Mouse (Mus musculus) R1 (cell line): ENCODE results near the gene Ppp4r4.
A peak's percentile ranks its signal among the peaks of the same experiment; 100 is the strongest.
"Not testable (repeated sequence)": the region's sequence is repeated elsewhere in the genome, so short reads cannot be mapped to it uniquely, and the experiment has no call there.

Experiments
- DNase-seq: peaks from one replicate; pipeline ENCODE4 v3.0.0-alpha.2; 2018; ENCODE audit warnings: low read depth, low spot score

Gene Ppp4r4

DNA sequence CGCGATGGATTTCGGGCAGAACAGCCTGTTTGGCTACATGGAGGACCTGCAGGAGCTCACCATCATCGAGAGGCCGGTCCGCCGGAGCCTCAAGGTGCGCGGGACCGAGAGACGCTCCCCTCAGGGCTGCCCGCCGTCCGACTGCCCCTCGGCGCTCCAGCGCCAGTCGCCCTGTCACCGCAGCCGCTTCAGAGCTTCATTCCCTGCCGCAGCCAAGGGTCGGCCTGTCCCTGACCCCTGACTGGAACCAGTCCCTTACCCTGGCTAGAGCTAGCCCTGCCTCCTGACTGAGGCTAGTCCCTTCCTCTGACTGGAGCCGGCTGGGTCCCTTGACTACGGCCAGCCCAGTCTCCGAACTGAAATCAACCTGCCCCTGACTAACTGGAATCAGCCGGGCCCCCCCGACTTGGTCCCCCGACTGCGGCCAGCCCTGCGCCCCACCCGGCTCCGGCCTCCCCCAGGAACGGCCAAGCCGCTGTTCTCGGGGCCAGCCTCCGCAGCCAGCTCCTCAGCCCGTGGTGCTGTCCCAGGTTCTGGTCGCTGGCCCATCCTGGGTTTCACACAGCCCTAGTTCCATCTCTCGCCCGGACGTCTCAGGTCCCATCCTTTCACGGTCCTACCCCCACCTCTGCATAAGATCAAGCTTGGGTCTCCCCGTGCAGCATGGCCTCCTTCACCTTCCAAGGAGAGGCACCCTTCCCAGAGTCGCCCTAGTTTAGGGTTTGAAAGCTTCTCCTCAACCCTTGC, 739 bp downstream of the Ppp4r4 start:
- DNase-seq: peak; percentile 32

DNA sequence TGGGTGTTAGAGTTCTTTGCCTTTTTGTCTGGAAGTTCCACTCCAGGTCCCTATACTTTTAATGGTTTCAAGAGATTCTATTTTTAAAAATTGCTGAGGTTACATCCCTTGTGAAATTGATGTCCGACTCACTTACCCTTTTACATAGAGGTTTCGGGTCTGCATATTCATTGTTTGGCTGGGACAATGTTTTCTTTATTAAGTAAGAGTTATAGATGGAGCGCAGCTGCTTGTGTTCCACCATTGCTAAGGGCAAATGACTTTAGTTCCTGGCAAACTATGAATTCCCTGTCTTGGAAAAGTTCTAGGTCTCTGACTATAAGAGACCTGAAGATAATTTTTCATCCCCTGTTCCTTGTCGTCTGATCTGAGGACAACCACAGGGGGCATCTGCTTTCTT, 8.3 kb downstream of the Ppp4r4 start:
- DNase-seq: no peak

DNA sequence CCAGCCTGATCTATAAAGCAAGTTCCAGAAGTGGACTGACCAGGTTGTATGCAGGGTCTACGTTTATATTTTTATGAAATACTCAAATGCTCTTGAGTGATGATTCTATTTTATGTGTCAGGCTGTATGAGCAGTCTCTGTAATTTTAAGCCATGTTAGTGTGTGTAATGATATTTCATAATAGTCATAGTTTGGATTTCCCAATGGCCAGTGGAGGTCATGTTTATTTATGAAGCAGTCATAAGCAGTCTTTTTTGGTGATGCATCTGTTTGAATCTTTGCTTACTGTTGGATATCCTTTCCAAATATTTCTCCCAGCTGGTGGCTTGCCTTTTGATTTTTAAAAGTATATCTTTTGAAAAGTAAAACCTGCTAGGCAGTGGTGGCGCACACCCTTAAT, 11.3 kb downstream of the Ppp4r4 start:
- no peak for DNase-seq

DNA sequence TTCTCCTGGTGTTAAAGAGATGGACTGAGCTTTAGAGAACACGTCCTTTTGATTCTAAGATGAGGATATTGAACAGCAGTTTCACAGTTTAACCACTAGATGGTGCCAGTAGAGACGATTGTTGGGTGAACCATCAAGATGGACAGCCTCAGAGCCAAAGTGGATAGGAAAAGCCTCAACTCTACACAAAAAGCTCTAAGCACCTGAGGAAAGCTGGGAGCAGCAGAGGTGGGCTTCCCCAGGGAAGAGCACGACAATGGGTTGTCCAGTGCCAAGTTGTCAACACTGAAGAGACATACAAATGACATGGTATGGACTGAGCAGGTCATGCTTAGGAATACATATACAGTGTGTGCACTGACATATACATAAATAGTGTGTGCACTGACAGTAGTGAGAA, 12.1 kb downstream of the Ppp4r4 start:
- DNase-seq: peak; percentile 73

DNA sequence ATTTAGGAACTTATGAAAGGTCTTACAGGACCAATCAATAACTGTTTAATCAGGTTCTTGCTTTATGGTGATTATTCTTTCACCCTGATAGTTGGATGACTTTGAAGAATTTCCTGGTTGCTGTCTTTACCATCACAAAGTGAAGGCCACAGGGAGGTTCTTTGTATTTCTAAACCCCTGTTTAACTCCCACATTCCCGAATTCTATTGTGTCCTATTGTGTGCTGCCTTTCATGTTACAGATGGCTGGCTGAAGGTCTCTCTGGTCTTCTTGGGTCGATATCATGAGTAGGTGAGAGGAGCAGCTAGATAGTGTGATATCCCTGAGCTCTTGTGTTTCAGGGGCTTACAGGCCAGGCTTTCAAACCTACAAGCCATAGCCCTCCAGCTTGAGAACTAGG, 15.4 kb downstream of the Ppp4r4 start:
- DNase-seq: peak; percentile 74

DNA sequence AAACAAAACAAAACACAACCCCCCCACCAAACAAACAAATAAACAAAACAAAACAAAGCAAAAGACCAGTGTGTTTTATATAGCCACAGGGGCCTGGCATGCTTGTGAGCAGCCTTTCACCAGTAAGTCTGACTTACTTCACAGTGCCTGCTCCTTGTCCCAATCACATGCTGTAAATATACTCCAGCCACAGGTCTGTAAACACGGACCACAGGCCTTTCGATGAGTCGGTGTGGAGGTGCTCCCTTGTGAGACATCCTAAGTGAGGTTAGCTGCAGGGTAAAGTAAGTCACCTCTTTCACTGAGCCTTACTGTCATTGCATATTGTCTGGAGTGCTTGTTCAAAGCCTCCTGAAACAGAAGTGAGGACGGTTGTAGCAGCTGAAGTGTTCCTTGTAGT, 16.4 kb downstream of the Ppp4r4 start:
- no peak for DNase-seq

DNA sequence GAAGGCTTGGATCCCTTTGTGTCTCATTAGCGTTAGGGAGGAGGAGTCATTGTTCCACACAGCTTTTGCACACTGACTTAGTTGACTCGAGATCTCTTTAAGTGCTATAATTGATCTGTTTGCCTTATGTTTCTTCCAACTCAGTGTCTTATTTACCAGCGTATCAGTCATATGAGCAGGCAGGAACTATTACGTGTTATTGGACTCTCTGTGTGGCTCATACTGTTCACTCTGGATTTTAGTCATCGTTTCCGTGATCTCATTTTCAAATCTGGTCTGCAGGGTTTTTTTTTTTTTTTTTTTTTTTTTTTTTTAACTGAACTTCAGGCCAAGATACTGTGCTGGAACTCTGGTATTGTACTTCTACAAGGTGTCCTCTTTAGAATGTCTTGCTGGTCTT, 18.0 kb downstream of the Ppp4r4 start:
- no peak for DNase-seq

DNA sequence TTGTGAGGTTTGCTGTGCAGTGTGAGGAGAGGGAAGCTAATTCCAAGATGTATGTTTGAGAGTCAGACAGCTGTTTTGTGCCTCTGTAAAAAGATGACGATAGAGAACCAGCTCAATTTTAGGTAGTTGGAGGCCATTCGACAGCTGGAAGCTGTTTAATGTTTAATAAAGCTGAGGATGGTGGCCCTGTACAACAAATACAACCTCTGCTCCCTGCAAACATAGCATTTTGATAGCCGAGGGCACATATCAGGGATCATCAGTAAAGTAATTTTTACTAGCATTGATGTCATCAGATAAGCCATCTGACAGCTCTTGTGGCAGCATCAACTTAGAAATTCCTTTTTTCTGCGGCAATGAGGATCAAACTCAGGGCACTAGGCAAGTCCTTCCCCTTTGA, 19.3 kb downstream of the Ppp4r4 start:
- DNase-seq: no peak

DNA sequence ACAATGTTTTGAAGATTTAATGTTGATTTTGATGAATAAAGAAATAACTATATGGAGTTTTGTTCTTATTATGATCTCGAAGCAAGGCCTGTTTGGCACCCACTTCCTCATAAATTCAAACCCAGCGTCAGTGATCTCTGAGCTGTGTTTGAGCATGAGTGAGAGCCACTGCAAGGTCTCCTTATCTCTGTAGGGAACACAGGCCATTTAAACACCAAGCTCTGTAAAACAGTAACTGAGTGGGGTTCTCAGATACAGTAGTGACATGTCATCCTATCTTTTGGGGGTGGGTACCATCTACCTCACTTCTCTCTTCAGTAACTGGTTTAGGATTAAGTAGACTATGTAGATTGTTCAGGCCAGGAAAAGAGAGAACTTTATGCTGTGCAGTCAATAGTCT, 20.4 kb downstream of the Ppp4r4 start:
- no peak for DNase-seq

DNA sequence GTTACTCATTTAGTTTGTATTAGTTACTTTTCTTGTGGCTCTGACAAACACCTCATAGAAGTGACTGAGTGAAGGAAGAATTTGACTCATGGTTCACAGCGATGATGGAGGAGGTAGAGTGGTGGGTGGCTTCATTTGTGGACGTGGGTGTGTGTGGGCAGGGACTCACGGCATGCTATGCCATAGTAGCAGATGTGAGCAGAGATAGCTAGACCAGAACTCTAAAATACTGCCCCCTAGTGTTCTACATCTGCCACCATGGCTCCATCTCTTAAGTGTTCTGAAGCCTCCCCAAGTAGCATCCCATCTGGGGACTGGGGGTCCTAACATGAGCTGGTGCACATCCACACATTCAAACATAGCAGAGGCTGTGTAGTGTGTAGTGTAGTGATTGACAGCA, 21.4 kb downstream of the Ppp4r4 start:
- DNase-seq: peak; percentile 47

DNA sequence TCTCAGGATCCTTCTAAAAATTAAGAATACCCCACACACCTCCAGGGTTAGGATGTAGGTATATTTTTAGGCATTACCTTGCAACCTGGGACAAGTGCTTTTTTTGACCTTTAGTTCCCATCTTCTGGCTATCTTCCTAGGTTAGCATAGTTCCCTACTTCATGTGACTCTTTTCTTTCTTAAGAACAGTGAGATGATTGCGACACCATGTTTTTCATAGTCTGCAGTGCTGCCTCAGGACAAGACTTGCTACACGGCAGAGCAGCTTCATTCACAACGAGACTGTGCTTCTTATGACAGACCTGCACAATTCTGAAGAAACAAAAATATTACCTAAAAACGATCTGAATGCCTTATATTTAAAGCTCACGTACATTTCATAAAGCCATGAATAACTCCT, 24.8 kb downstream of the Ppp4r4 start:
- no peak for DNase-seq

DNA sequence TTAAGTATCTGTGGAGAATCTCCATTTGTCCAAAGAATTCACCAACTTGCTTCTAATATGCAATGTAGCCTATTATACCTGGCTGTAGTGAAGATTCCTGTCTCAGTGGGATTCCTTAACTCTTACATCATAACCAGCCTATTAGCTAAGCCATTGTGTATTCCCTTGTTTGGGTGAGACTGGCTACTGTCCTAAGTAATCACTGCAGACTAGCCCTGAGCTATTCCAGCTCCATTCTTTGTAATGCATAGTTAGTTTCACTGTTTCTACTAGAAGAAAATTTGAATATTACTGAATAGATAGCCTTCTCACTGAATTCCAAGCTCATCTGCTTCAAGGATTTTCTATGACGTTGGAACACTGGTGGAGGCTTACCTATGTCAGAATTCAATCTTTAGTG, 32.6 kb downstream of the Ppp4r4 start:
- peak; percentile 71 for DNase-seq

DNA sequence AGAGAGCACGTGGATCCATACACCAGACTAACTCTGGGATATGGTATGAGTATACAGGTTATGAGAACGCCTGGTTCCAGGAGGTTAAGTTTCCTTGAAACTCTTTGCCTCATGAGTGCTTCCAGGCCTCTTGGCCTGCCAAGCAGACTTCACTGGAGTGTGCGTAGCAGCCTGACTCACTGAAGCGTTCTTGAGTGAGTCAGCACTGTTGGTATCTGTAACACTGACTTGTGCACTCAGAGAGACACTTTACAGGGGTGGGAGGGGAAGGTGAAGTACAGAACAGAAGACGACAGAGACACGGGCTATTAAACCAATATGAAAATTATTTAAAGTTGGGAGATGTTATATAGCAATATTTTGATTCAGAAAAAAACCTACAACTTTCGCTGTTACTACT, 33.1 kb downstream of the Ppp4r4 start:
- no peak for DNase-seq

DNA sequence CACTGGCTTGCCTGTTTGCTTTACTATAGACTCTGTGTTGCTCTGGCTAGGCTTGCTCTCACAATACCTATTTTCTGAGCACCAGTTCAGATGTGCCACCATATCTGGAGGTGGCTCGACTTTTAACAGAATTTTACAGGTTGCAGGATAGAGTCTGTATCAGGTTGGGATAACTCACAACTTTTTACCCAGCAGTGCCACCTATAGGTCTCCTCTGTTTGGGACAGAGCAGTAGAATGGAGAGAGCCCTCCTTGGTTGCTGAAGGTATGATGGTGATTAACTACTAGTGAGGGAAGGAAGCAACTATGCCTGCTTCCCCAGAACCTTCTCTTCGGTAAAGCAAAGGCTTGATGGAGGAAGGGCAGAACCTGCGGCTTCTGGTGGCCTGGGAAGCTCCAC, 35.0 kb downstream of the Ppp4r4 start:
- DNase-seq: no peak

DNA sequence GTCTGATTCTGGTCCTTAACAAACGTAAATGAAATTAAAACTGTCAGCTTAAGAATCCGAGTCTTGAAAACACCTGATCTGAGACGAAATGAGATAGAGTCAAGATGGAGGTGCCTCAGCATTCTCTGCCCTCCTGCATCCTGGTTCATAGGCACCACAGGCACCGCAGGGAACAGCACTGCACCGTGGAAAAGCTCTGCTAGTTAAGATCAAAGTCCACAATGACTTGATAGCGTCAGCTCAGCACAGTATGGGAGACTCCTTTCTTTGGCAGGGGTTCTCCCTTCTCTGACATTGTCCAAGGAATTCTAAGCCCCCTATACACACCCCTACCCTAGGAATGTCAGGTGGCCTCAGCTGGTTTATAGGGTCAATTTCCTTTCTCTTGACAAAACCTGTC, 37.6 kb downstream of the Ppp4r4 start:
- peak; percentile 31 for DNase-seq

DNA sequence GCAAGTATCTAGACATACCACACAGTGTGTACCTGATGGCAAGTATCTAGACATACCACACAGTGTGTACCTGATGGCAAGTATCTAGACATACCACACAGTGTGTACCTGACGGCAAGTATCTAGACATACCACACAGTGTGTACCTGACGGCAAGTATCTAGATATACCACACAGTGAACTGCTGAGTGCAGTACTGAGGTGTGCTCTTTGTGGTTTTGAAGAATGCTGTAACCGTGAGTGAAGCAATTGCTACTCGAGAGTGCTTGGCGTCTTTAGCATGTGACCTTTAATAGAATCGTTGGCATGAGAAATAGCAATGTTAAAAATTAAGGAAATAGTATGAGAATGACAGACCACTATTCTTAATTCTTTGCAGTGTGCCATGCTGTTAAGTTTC, 46.1 kb downstream of the Ppp4r4 start:
- DNase-seq: not testable (repeated sequence)

DNA sequence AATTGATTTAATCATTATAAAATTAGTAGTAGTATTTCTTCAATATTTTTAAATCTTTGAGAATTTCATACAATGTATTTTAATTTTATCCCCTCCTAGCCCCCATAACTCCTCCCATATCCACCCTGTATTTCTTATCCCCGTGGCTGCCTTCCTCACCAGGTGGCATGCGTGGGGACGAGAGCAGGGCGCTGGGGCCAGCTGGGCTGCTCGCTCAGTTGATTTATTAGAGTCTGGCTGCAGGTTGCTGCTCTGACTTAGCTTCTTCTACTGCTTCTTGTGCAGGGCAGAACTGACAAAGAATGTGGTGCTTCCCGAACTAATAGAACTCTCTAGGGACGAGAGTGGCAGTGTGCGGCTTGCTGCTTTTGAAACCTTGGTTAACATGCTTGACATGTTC, 51.7 kb downstream of the Ppp4r4 start:
- DNase-seq: no peak

DNA sequence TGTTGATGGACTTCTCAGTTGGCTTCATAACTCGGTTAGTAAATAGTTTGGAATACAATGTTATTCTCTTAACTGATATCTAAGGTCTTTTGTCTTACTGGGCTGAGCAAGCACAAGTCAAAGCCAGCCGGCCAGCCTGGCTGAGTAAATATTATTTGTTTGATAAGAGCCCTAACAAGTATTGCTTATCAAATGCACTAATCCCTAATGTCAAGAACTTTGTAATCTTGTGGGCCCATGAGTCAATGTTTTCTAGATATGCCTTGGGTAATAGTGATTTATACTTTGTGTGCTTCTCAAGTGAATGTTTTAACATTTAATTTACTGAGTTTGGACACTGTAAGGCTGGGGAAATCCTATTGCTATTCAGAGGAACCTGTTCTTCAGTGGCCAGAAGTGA, 66.3 kb downstream of the Ppp4r4 start:
- no peak for DNase-seq

DNA sequence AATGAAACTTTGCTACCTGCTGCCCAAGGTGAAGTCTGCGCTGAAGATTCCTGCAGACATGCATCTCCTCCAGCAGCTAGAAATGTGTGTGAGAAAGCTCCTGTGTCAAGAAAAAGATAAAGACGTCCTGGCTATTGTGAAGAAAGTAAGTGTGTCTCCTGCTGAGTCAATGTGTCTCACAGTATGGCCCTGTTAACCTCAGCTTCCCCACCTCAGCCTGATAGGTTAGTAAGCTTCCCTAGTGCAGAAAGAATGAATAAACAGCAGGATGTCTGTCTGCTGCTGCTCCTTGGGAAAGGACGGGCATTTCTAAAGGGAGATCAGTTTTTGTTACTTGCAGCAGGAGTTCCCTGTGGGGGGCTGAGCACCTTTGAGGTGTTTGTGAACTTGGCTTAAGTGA, 68.3 kb downstream of the Ppp4r4 start:
- peak; percentile 72 for DNase-seq

DNA sequence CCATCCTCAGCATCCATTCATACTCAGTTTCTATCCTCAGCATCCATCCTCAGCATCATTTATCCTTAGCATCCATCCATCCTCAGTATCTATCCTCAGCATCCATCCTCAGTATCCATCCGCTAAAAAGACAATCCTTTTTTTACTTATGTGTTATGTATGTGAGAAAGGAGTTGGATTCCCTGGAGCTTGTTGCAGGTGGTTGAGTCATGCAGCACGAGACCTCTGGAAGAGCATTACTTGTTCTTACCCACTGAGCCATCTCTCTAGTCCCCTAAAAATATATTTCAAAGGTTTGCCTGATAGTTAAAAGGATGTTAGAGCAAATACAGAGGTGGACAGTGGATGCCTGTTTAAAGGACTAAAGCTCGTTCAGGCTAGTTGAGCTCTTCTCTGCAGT, 69.8 kb downstream of the Ppp4r4 start:
- DNase-seq: no peak

DNA sequence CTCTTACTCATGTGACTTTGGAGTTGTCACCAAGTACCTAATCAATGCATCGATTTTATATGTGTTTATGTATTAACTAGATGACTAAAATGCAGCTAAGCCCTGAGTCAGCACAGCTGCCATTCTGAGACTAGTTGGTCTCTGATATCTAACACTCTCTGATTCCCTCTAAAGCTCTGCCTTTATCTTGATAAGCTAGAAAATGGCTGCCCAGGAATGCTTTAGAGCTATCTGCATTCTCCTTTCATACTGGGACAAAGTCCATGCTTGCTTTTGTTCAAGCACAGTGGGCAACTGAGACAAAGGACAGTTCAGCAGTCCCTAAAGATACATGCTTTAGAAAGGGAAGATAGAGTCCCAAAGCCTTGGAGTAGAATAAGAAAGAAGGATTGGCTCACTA, 83.1 kb downstream of the Ppp4r4 start:
- peak; percentile 28 for DNase-seq

DNA sequence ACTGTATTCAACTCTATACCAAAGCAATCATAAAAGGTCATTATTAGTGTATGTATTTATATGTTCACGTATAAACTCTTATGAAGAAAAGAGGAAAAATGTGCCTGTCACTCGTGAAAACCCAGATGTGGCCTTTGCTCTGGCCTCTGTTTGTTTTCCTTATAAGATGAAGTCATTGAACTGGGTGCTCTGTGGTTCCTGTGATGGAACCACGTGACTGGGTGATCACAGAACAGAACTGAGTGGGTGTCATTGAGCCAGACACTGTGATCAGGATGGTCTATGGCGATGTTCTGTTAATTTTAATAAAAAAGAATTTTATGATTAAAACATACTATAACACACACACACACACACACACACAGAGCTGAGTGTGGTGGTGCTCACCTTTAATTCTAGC, 83.7 kb downstream of the Ppp4r4 start:
- DNase-seq: no peak

DNA sequence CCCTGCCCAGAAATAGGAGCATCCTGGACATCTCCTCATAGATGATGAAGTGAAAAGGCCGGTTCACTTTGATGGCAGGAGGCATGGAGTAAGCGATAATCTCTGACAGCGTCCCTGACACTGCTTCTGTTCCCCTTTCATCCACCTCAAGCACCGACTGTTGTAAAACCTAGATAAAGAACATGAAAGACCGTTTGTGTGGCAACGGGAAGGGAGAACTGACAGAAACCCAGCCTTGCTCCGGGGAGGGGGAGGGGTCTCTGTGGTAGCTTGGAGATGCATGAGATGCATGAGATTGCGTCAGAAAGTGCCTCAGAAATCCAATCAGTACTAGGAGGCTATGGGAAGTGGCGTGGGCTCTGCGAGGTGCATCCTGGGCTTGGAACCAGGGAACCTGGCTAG, 84.8 kb downstream of the Ppp4r4 start:
- DNase-seq: no peak

DNA sequence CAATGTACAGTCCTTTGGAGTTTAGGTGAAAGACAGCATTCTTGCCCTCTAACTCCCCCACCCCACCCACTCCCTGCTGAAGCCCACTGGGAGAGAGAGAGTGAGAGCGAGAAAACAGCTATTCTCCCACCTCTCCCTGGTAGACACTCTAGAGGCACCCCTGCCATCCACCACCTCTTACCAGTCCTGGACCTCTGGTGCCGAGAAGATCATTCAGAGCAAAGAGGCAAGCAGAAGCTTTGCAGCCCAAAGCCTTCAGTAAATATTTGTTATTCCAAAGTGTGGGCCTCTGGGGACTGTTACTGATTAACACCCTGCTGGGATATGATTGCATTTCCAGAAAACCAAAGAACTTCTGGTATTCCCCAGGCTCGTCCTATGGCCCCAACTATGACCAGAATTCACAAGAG, 99.1 kb downstream of the Ppp4r4 start, which contains the start of gene Serpina10:
Serpina10 (minus strand) TSS at position 242 of the 410 bp plus-strand sequence.
- DNase-seq: no peak
